Mouse (Mus musculus) spleen, adult 2 months (tissue): ENCODE data around the gene Eef1akmt2. TPM values are rescaled to one million over a fixed set of nuclear protein-coding genes. Genes with fewer than 3 reads are reported as not detected.

Source experiments
- DNase-seq, 2 experiments: peaks; one replicate each; pipeline versions ENCODE4 v3.0.0 to v3.0.0-alpha.2; 2012 to 2021; ENCODE audit warnings: low spot score in 2 of 2, low read depth in 1 of 2
- H3K27ac ChIP-seq: fragments of 200-500 bp; 2 replicates; pipeline ENCODE4 v1.5.1; 2012; ENCODE audit warnings: low read length, inconsistent platforms; ENCODE audit not compliant: insufficient read depth
- H3K27me3 ChIP-seq: fragments of 200-500 bp; 2 replicates; pipeline ENCODE4 v1.6.1; 2012; ENCODE audit warnings: mild to moderate bottlenecking, moderate library complexity, low read length, inconsistent platforms; ENCODE audit not compliant: control insufficient read depth, insufficient read depth
- H3K36me3 ChIP-seq: fragments of 200-500 bp; 2 replicates; pipeline ENCODE4 v1.6.1; 2012; ENCODE audit warnings: mild to moderate bottlenecking, low read length, inconsistent platforms; ENCODE audit not compliant: control insufficient read depth, insufficient read depth
- H3K4me1 ChIP-seq: fragments of 200-500 bp; 2 replicates; pipeline ENCODE4 v1.6.1; 2011; ENCODE audit warnings: inconsistent platforms; ENCODE audit not compliant: control insufficient read depth, insufficient read depth, insufficient read length
- H3K4me3 ChIP-seq: fragments of 200-500 bp; 2 replicates; pipeline ENCODE4 v1.5.1; 2011; ENCODE audit warnings: mild to moderate bottlenecking, inconsistent platforms; ENCODE audit not compliant: insufficient read depth, insufficient read length; ENCODE audit errors: extremely low read depth
- CTCF ChIP-seq: fragments of 200-500 bp; IDR thresholded peaks from 2 replicates; pipeline ENCODE4 v1.5.1; 2011; ENCODE audit warnings: mild to moderate bottlenecking, inconsistent platforms; ENCODE audit not compliant: insufficient read depth, insufficient read length, insufficient replicate concordance; ENCODE audit errors: extremely low read depth
- POLR2A ChIP-seq: fragments of 200-500 bp; IDR thresholded peaks from 2 replicates; pipeline ENCODE4 v1.6.1; 2011; ENCODE audit warnings: low read depth, low read length, inconsistent platforms
- WGBS: fragments of 180-500 bp; shearing (Covaris S2); methylation state at CpG from one replicate; pipeline ENCODE4 v1.1.7; 2018; 5-methylcytosine and 5-hydroxymethylcytosine counted together
- polyA plus RNA-seq: library from polyadenylated mRNA; depleted of rRNA; stranded (reverse); fragments of >200 nt; gene quantifications from 2 replicates; pipeline ENCODE4 v1.2.3, GENCODE M21; 2012

The Eef1akmt2 gene
- polyA plus RNA-seq, 1 experiment = 3.3 TPM

- H3K4me3 ChIP-seq = no peak overlapping the region
- H3K27ac ChIP-seq = no peak overlapping the region
- no peak for DNase-seq
- no peaks in the 10 kb centered on the region for H3K27me3 ChIP-seq
- 90% methylated on average over 1 of the region's 1 CpGs for WGBS
- H3K4me1 ChIP-seq = no peaks in the 10 kb centered on the region
- TF ChIP-seq POLR2A = no peak
- TF ChIP-seq CTCF = no peak
- H3K36me3 ChIP-seq = no peaks in the 10 kb centered on the region
Measured at GRCm38 (mm10) chr7:132893336-132893735, 40.9 kb upstream of the Eef1akmt2 start.

DNA sequence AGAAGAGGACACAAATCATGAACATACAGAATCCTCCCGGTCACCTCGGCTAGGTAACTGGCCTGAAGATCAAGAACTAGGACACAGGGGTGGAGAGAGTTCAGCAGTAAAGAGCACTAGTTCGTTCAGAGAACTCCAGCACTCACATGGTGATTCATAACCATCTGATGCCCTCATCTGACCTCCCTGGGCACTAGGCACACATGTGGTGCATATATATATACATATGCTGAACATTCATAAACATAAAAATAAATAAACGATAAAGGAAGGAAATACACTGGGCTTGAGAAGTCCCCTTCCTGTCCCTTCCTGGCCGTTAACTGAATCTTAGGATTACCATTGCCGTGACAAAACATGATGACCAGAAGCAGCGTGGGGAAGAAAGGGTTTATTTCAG is 40.3 kb upstream of the Eef1akmt2 start:
- Histone ChIP-seq H3K27ac (no peak overlapping the region), H3K4me1 (no peaks in the 10 kb centered on the region), H3K27me3 (no peaks in the 10 kb centered on the region), H3K36me3 (no peaks in the 10 kb centered on the region), H3K4me3 (no peak overlapping the region)
- WGBS = 75% methylated on average over 7 of the region's 7 CpGs
- no peak for DNase-seq
- no peak for TF ChIP-seq CTCF
- no peak for TF ChIP-seq POLR2A

- Histone ChIP-seq H3K27ac (no peak overlapping the region), H3K4me1 (no peaks in the 10 kb centered on the region), H3K4me3 (no peak overlapping the region), H3K36me3 (no peaks in the 10 kb centered on the region), H3K27me3 (no peaks in the 10 kb centered on the region)
- WGBS = 76% methylated on average over 4 of the region's 4 CpGs
- DNase-seq = no peak
- TF ChIP-seq POLR2A (no peak), CTCF (no peak)
Measured at GRCm38 (mm10) chr7:132892311-132892661, 39.8 kb upstream of the Eef1akmt2 start.

DNA sequence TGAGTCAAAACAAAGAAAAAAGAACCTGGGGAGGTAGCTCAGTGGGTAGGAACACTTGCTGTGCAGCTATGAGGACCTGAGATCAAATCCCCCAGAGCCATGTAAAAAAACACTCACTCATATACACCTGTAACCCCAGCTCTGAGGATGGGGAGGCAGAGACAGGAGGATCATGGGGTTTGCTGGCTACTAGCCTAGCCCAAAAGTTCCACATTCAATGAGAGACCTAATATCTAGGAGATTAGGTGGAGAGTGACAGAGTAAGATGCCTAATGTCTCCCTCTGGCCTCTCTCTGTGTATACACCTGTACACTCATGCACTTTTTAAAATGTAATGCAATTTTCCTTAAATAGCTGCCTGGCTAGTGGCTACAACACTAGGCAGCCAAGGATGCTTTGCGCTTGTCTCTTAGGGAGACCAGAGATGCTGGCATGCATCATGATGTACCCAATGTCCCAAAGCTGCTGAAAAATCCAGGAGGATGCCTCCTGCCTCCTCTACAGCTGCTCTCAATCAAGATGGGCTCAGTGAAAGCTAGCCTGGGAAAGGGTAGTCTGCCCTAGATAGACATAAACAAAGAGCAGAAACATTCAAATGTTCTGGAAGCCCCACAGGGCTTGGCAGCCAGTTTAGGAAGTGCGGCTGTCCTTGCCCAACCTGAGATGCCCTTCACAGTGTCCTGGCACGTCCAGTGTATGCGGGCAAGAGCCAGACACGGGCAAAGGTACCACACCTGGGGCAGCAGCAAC is 39.3 kb upstream of the Eef1akmt2 start:
- no peaks in the 10 kb centered on the region for H3K4me1 ChIP-seq
- no peak overlapping the region for H3K4me3 ChIP-seq
- 83% methylated on average over 5 of the region's 5 CpGs for WGBS
- no peak for DNase-seq
- TF ChIP-seq CTCF (no peak), POLR2A (no peak)
- H3K36me3 ChIP-seq = no peaks in the 10 kb centered on the region
- no peaks in the 10 kb centered on the region for H3K27me3 ChIP-seq
- H3K27ac ChIP-seq = no peak overlapping the region

- no peak for DNase-seq
- Histone ChIP-seq H3K36me3 (no peaks in the 10 kb centered on the region), H3K27ac (no peak overlapping the region), H3K27me3 (no peaks in the 10 kb centered on the region), H3K4me3 (no peak overlapping the region), H3K4me1 (no peaks in the 10 kb centered on the region)
- TF ChIP-seq CTCF (no peak), POLR2A (no peak)
- WGBS = 84% methylated on average over 5 of the region's 5 CpGs
Measured at GRCm38 (mm10) chr7:132890201-132890600, 37.7 kb upstream of the Eef1akmt2 start.

DNA sequence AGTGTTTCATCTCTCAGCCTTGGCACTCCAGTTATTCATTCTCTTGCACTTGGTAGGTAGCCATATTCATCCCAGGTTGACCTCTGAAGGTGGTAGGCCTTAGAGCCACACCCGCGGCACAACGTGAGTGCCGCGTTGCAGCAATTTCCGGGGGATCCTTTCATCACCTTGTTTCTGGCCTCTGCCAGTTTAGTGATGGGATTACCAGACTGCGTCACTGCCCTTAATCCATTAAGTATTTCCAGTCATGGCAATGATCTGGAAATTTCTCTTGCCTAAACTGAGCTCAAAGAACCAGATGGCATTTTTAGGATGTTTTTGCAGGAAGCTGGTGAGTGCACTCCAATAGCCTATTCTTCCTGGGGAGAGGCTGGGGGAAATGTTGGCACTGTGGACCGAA is 37.2 kb upstream of the Eef1akmt2 start:
- no peak overlapping the region for H3K4me3 ChIP-seq
- no peak overlapping the region for H3K27ac ChIP-seq
- H3K27me3 ChIP-seq = no peaks in the 10 kb centered on the region
- 96% methylated on average over 8 of the region's 8 CpGs for WGBS
- no peak for TF ChIP-seq POLR2A
- TF ChIP-seq CTCF = no peak
- 0 out of 2 replicates have a peak, but pooled peaks cover under 1% of the 10 kb centered on the region for H3K36me3 ChIP-seq
- no peak for DNase-seq
- no peaks in the 10 kb centered on the region for H3K4me1 ChIP-seq

- no peak for TF ChIP-seq POLR2A
- TF ChIP-seq CTCF = no peak
- Histone ChIP-seq H3K4me1 (no peaks in the 10 kb centered on the region), H3K27me3 (no peaks in the 10 kb centered on the region), H3K27ac (no peak overlapping the region), H3K4me3 (no peak overlapping the region), H3K36me3 (peaks cover 2% of the 10 kb centered on the region; the same call in 1 of the 2 replicates)
- 44% methylated on average over 4 of the region's 4 CpGs for WGBS
- DNase-seq = no peak
Measured at GRCm38 (mm10) chr7:132888518-132889249, 36.2 kb upstream of the Eef1akmt2 start.
